Mouse (Mus musculus) myocyte (in vitro differentiated cells): ENCODE results near the gene Olfr1129.
"Not testable (repeated sequence)": the region's sequence is repeated elsewhere in the genome, so short reads cannot be mapped to it uniquely, and the experiment has no call there.

Source experiments
- CEBPB ChIP-seq: IDR thresholded peaks from 2 replicates; pipeline ENCODE4 v1.6.1; 2011; ENCODE audit warnings: mild to moderate bottlenecking, moderate library complexity; ENCODE audit not compliant: poor library complexity, insufficient read depth, severe bottlenecking
- E2F4 ChIP-seq: IDR thresholded peaks from one replicate; pipeline ENCODE4 v1.6.1; 2011; ENCODE audit warnings: mild to moderate bottlenecking, control low read depth, moderate library complexity; ENCODE audit not compliant: insufficient read depth
- MAX ChIP-seq: IDR thresholded peaks from one replicate; pipeline ENCODE4 v1.6.1; 2011; ENCODE audit warnings: low read depth, mild to moderate bottlenecking, control low read depth
- MYOD1 ChIP-seq, 3 experiments: IDR thresholded peaks; one replicate each; pipeline ENCODE4 v1.6.1; 2011; ENCODE audit warnings: control low read depth in 2 of 3, low read depth in 2 of 3, mild to moderate bottlenecking in 2 of 3, moderate library complexity in 1 of 3; ENCODE audit not compliant: insufficient read length in 2 of 3, control insufficient read depth in 1 of 3
- MYOG ChIP-seq, 3 experiments: IDR thresholded peaks; one replicate each; pipeline ENCODE4 v1.6.1; 2011; ENCODE audit warnings: control low read depth in 2 of 3, low read depth in 2 of 3, mild to moderate bottlenecking in 2 of 3; ENCODE audit not compliant: insufficient read length in 2 of 3, control insufficient read depth in 1 of 3, insufficient read depth in 1 of 3
- POLR2A ChIP-seq: IDR thresholded peaks from one replicate; pipeline ENCODE4 v1.6.1; 2011; ENCODE audit warnings: low read depth, mild to moderate bottlenecking, control low read depth, moderate library complexity; ENCODE audit not compliant: insufficient read length
- POLR2AphosphoS2 ChIP-seq: IDR thresholded peaks from one replicate; pipeline ENCODE4 v1.6.1; 2011; ENCODE audit warnings: low read depth, control low read depth; ENCODE audit not compliant: insufficient read length
- REST ChIP-seq: IDR thresholded peaks from one replicate; pipeline ENCODE4 v1.6.1; 2011; ENCODE audit warnings: mild to moderate bottlenecking, control low read depth, moderate library complexity; ENCODE audit not compliant: insufficient read depth, insufficient read length
- SRF ChIP-seq: IDR thresholded peaks from one replicate; pipeline ENCODE4 v1.6.1; 2011; ENCODE audit warnings: low read depth; ENCODE audit not compliant: control insufficient read depth, insufficient read length
- TCF12 ChIP-seq: IDR thresholded peaks from one replicate; pipeline ENCODE4 v1.6.1; 2011; ENCODE audit warnings: mild to moderate bottlenecking, control low read depth; ENCODE audit not compliant: poor library complexity, insufficient read depth, severe bottlenecking
- TCF3 ChIP-seq: IDR thresholded peaks from one replicate; pipeline ENCODE4 v1.6.1; 2011; ENCODE audit warnings: low read depth, control low read depth; ENCODE audit not compliant: insufficient read length
- USF1 ChIP-seq: IDR thresholded peaks from one replicate; pipeline ENCODE4 v1.6.1; 2011; ENCODE audit warnings: low read depth, mild to moderate bottlenecking, control low read depth, moderate library complexity

GRCm38 (mm10) chr2:87573602-87574001 lies at the start of gene Olfr1129:
- not testable (repeated sequence) for TF ChIP-seq POLR2A; MYOD1 (IDR thresholded peaks at IDR 0.05; ENCODE audit: control insufficient read depth in 1 of 3, insufficient read length in 2 of 3, low read depth in 2 of 3); E2F4; USF1; MAX; CEBPB; TCF12; POLR2AphosphoS2; MYOG (IDR thresholded peaks at IDR 0.05; ENCODE audit: control insufficient read depth in 1 of 3, insufficient read depth in 1 of 3, insufficient read length in 2 of 3, low read depth in 2 of 3); TCF3; SRF; REST
